Mouse (Mus musculus) layer of hippocampus, adult 2 months (tissue): ENCODE results near the gene Tnfrsf25. TPM values are rescaled to one million over a fixed set of nuclear protein-coding genes. Genes with fewer than 3 reads are reported as not detected.
A peak's percentile ranks its signal among the peaks of the same experiment; 100 is the strongest.

Experiments
- DNase-seq, 2 experiments: peaks; one replicate each; pipeline ENCODE4 v3.0.0; 2022; ENCODE audit warnings: low spot score in 2 of 2
- H3K27ac ChIP-seq: fragments of 200-600 bp; 2 replicates; pipeline ENCODE4 v1.8.1; 2022
- H3K4me3 ChIP-seq: fragments of 200-600 bp; 2 replicates; pipeline ENCODE4 v1.8.1; 2022; ENCODE audit warnings: mild to moderate bottlenecking
- CTCF ChIP-seq: fragments of 200-600 bp; conservative IDR thresholded peaks from 2 replicates; pipeline ENCODE4 v1.8.1; 2022; ENCODE audit warnings: antibody characterized with exemption, mild to moderate bottlenecking, moderate library complexity
- total RNA-seq, 2 experiments: library from RNA; stranded (reverse); gene quantifications; 2 replicates each; pipeline ENCODE4 v1.2.3; 2021

Tnfrsf25 gene
- total RNA-seq, 2 experiments from 2014 or later: 22.7 to 48.4 TPM

DNA sequence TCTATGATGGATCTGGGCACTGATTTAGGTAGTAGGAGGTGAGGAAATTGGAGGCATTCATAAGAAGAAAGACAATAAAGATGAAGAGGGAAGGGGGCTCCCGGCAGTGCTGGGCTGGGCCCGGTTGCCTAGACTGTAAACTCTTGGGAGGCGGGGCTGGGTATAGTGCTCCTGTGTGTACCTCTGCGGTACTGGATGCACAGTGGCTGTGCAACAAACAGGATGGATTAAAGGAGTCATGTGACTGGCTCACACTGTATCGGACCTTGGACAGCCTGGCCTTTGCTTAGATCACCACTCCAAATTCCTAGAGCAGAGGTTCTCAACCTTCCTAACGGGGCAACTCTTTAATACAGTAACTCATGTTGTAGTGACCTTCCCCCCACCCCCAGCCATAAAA, 45.9 kb downstream of the Tnfrsf25 start:
- Histone ChIP-seq H3K27ac (no peak overlapping the region), H3K4me3 (no peak overlapping the region)
- TF ChIP-seq CTCF: no peak
- no peak for DNase-seq

DNA sequence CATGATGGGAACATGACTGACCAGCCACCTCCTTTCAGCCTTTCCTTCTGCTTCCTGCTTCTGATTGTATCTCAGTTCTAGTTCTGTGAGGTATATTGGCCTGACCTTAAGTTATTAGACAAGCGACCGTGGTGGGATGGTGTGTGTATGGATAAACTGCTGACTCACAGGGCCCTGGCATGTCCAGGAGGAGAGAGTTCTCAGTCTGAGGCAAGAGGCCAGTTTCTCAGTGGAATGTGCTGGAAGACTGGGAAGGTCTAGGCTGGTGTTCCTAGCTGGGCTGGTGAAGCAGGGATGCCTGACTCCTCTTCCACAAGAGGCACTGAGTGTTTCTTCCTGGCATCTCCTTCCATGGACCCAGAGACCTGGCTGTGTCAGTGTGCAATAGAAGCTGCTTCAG, 47.0 kb downstream of the Tnfrsf25 start:
- DNase-seq: no peak
- no peak for TF ChIP-seq CTCF
- H3K4me3 ChIP-seq: no peak overlapping the region
- H3K27ac ChIP-seq: no peak overlapping the region

DNA sequence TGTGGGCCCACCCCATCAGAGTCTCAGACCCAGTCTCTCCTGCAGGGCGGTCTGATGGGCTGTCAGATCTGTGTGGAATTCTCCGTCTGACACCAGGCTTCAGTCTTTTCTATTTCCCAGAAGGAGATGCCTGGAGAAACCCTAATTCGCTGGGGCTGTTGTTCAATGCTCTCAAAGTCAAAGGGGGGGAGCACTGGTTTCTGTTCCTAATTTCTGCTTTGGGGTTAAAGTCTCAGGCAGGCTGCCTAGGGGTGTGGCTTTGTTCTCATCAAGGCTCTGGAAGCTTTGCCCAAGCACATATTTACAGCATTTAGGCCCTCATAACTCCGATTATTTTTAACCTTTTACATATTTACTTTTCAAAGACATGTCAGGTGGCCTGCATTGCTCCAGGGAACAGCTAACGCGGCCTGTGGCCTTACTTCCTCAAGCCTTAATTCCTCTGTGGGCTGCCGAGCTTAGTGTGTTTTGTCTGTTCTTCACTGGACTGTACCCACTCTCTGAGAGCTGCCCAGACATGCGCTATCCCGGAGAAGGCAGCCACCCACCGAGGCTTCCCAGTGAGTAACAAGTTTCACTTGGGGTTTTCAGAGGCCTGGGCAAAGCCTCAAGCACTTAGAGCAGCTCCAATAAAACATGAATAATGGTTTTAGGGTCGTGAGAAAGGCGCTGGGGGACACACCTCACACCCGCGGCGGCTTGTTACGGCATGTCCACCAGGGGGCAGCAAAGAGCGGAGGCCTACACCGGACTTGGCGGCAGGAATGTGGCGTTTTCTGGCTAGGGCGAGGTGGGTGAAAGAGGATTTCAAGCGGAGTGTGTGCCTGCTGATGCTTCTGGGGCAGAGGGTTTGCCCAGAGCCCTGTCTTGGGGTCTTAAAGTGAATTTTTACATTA, 49.5 kb downstream of the Tnfrsf25 start:
- H3K27ac ChIP-seq: no peak overlapping the region
- peak; percentile 98 for TF ChIP-seq CTCF
- no peak overlapping the region for H3K4me3 ChIP-seq
- peak; percentile 37 to 67 for DNase-seq

DNA sequence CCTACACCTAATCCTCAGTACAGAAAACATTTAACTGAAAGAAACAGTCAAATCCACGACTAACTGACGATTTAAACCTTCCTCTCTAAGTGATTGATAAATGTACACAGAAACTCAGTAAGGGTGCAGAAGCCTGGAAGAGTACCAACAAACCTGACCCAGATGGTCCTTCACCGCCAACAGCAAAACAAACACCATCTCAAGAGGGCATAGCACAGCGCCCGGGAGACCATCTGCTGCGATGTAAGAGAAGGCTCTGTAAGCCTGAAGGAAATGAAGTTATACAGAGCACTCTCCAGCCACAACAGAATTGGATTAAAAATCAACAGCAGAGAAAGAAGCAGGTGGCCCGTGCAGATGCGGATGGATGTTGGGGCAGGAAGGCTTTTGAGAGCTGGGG, 52.3 kb downstream of the Tnfrsf25 start:
- Histone ChIP-seq H3K27ac (no peak overlapping the region), H3K4me3 (no peak overlapping the region)
- no peak for TF ChIP-seq CTCF
- DNase-seq: no peak

DNA sequence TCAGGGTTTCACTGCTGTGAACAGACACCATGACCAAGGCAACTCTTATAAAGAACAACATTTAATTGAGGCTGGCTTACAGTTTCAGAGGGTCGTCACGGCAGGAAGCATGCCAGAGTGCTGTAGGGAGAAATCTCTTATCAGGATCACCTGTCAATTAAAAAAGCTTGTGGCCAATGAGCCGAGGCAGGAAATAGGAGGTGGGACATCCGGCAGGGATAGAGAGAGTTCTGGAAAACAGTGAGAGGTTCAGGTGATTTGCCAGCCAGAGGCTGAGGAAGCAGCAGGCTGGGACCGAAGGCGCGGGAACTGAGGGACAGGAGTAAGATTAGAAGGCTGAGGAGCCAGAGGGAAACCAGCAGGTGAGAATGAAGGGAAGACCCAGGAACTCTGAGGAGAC, 53.4 kb downstream of the Tnfrsf25 start:
- Histone ChIP-seq H3K4me3 (no peak overlapping the region), H3K27ac (no peak overlapping the region)
- TF ChIP-seq CTCF: no peak
- DNase-seq: no peak

Other genes with a start within 250 kb of the Tnfrsf25 start
- 10 to 100 TPM; 68.2 to 69.1 TPM for gene Dnajc11, start 182.2 kb upstream of the Tnfrsf25 start, total RNA-seq
- gene Thap3, start 126.9 kb upstream of the Tnfrsf25 start, total RNA-seq: 10 to 100 TPM; 26.8 to 29.7 TPM
- gene Phf13, start 119.7 kb upstream of the Tnfrsf25 start, total RNA-seq: 10 to 100 TPM; 10.5 to 10.8 TPM
- gene Klhl21, start 107.1 kb upstream of the Tnfrsf25 start, total RNA-seq: 10 to 100 TPM; 19.4 to 23.2 TPM
- 10 to 100 TPM; 12.7 to 16.9 TPM for gene Zbtb48, start 88.3 kb upstream of the Tnfrsf25 start, total RNA-seq
- gene Tas1r1, start 77.4 kb upstream of the Tnfrsf25 start, total RNA-seq: under 1 TPM; 0.69 to 0.76 TPM
- gene Nol9, start 76.6 kb upstream of the Tnfrsf25 start, total RNA-seq: 10 to 100 TPM; 19.9 to 21.0 TPM
- gene Plekhg5, start 43.4 kb upstream of the Tnfrsf25 start, total RNA-seq: 100 to 1,000 TPM; 163 to 164 TPM
- gene Espn, start 36.4 kb downstream of the Tnfrsf25 start, total RNA-seq: 1 to 10 TPM; 1.2 to 1.9 TPM
- gene Hes2, start 42.9 kb downstream of the Tnfrsf25 start, total RNA-seq: not detected
- 100 to 1,000 TPM; 306 to 335 TPM for gene Acot7, start 62.2 kb downstream of the Tnfrsf25 start, total RNA-seq
- gene Gpr153, start 158.3 kb downstream of the Tnfrsf25 start, total RNA-seq: 1 to 10 TPM; 5.6 to 6.4 TPM
- gene Hes3, start 175.7 kb downstream of the Tnfrsf25 start, total RNA-seq: not detected
- 10 to 100 TPM; 42.3 to 43.0 TPM for gene Icmt, start 181.3 kb downstream of the Tnfrsf25 start, total RNA-seq
- gene Rnf207, start 203.1 kb downstream of the Tnfrsf25 start, total RNA-seq: 1 to 10 TPM; 6.5 to 7.7 TPM
- 100 to 1,000 TPM; 186 to 202 TPM for gene Rpl22, start 209.8 kb downstream of the Tnfrsf25 start, total RNA-seq
- 100 to 1,000 TPM; 118 to 121 TPM for gene Chd5, start 222.7 kb downstream of the Tnfrsf25 start, total RNA-seq